Mouse (Mus musculus) forebrain, embryonic 12.5 days (tissue): ENCODE results near the gene Rbm20. TPM values are rescaled to one million over a fixed set of nuclear protein-coding genes. Genes with fewer than 3 reads are reported as not detected.

Source experiments
- ATAC-seq: fragments of 200-750 bp; cut with Nextera tagmentation; 2 replicates; pipeline ENCODE4 v1.8.0; 2017; ENCODE audit warnings: moderate TSS enrichment; ENCODE audit not compliant: low FRiP score
- H3K27ac ChIP-seq: fragments of 300-500 bp; sonication (generic); 2 replicates; pipeline ENCODE4 v1.5.1; 2016; ENCODE audit warnings: mild to moderate bottlenecking
- H3K27me3 ChIP-seq: fragments of 300-500 bp; sonication (generic); 2 replicates; pipeline ENCODE4 v1.6.1; 2016; ENCODE audit warnings: mild to moderate bottlenecking
- H3K36me3 ChIP-seq: fragments of 300-500 bp; sonication (generic); replicated peaks from 2 replicates; pipeline ENCODE4 v1.6.1; 2016; ENCODE audit warnings: mild to moderate bottlenecking
- H3K4me1 ChIP-seq: fragments of 300-500 bp; sonication (generic); 2 replicates; pipeline ENCODE4 v1.6.1; 2016
- H3K4me2 ChIP-seq: fragments of 300-500 bp; sonication (generic); 2 replicates; pipeline ENCODE4 v1.6.1; 2016; ENCODE audit warnings: mild to moderate bottlenecking, moderate library complexity
- H3K4me3 ChIP-seq: fragments of 300-500 bp; sonication (generic); replicated peaks from 2 replicates; pipeline ENCODE4 v1.5.1; 2016; ENCODE audit warnings: mild to moderate bottlenecking
- H3K9ac ChIP-seq: fragments of 300-500 bp; sonication (generic); 2 replicates; pipeline ENCODE4 v1.6.1; 2016; ENCODE audit warnings: mild to moderate bottlenecking
- H3K9me3 ChIP-seq: fragments of 300-500 bp; sonication (generic); 2 replicates; pipeline ENCODE4 v1.6.1; 2016
- WGBS: fragments of 180-500 bp; shearing (Covaris S2); methylation state at CpG from one replicate; pipeline ENCODE4 v1.1.7; 2016; 5-methylcytosine and 5-hydroxymethylcytosine counted together
- polyA plus RNA-seq: library from polyadenylated mRNA; unstranded; fragments of >200 nt; fragmentation: Nextera tagmentation; extraction: Ambion mirVana; gene quantifications from 2 replicates; pipeline ENCODE4 v1.2.1, GENCODE M21; 2016

The Rbm20 gene
- polyA plus RNA-seq, 1 experiment from 2014 or later: 7.2 TPM

- Histone ChIP-seq H3K4me3 (no peak overlapping the region), H3K36me3 (no peaks in the 10 kb centered on the region), H3K9me3 (no peaks in the 10 kb centered on the region), H3K4me2 (no peak overlapping the region), H3K27me3 (no peaks in the 10 kb centered on the region), H3K27ac (no peak overlapping the region), H3K9ac (no peak overlapping the region), H3K4me1 (no peaks in the 10 kb centered on the region; the same call in 1 of the 2 replicates)
- no peak for ATAC-seq
- 76% methylated on average over 6 of the region's 6 CpGs for WGBS
Measured at GRCm38 (mm10) chr19:53875246-53875645, 198.1 kb downstream of the Rbm20 start.

- Histone ChIP-seq H3K4me1 (no peaks in the 10 kb centered on the region; the same call in 1 of the 2 replicates), H3K9ac (no peak overlapping the region), H3K27me3 (no peaks in the 10 kb centered on the region), H3K9me3 (no peaks in the 10 kb centered on the region), H3K27ac (no peak overlapping the region), H3K4me2 (no peak overlapping the region), H3K4me3 (no peak overlapping the region), H3K36me3 (no peaks in the 10 kb centered on the region)
- no peak for ATAC-seq
- WGBS: 100% methylated on average over 1 of the region's 1 CpGs
Measured at GRCm38 (mm10) chr19:53877779-53878178, 200.7 kb downstream of the Rbm20 start.

- Histone ChIP-seq H3K27me3 (no peaks in the 10 kb centered on the region), H3K27ac (no peak overlapping the region), H3K4me2 (no peak overlapping the region), H3K4me3 (no peak overlapping the region), H3K9ac (no peak overlapping the region), H3K9me3 (no peaks in the 10 kb centered on the region), H3K36me3 (no peaks in the 10 kb centered on the region), H3K4me1 (peaks cover 3% of the 10 kb centered on the region)
- ATAC-seq: no peak
- WGBS: 73% methylated on average over 1 of the region's 1 CpGs
Measured at GRCm38 (mm10) chr19:53880460-53880859, 203.4 kb downstream of the Rbm20 start.

GRCm38 (mm10) chr19:53881786-53882185 is 204.7 kb downstream of the Rbm20 start:
- Histone ChIP-seq H3K9me3 (no peaks in the 10 kb centered on the region), H3K4me2 (no peak overlapping the region), H3K9ac (no peak overlapping the region), H3K27ac (no peak overlapping the region), H3K36me3 (no peaks in the 10 kb centered on the region), H3K4me1 (peaks cover 6% of the 10 kb centered on the region), H3K27me3 (no peaks in the 10 kb centered on the region), H3K4me3 (no peak overlapping the region)
- ATAC-seq: no peak
- 74% methylated on average over 5 of the region's 5 CpGs for WGBS

GRCm38 (mm10) chr19:53885450-53885849 is 208.3 kb downstream of the Rbm20 start:
- Histone ChIP-seq H3K27me3 (no peaks in the 10 kb centered on the region), H3K27ac (0 out of 2 replicates have a peak overlapping the region, but pooled peaks have one; percentile 32), H3K4me2 (no peak overlapping the region), H3K4me1 (peaks cover 6% of the 10 kb centered on the region), H3K4me3 (no peak overlapping the region), H3K9ac (no peak overlapping the region), H3K36me3 (no peaks in the 10 kb centered on the region), H3K9me3 (no peaks in the 10 kb centered on the region)
- 12% methylated on average over 10 of the region's 10 CpGs for WGBS
- peak; percentile 64; the same call in 1 of the 2 replicates for ATAC-seq

GRCm38 (mm10) chr19:53886576-53887370 is 209.7 kb downstream of the Rbm20 start:
- Histone ChIP-seq H3K9me3 (no peaks in the 10 kb centered on the region), H3K27ac (no peak overlapping the region)
- 90% methylated on average over 10 of the region's 10 CpGs for WGBS

GRCm38 (mm10) chr19:53887822-53888221 is 210.7 kb downstream of the Rbm20 start:
- Histone ChIP-seq H3K9ac (no peak overlapping the region), H3K9me3 (no peaks in the 10 kb centered on the region), H3K36me3 (no peaks in the 10 kb centered on the region), H3K4me1 (peaks cover 7% of the 10 kb centered on the region), H3K27me3 (no peaks in the 10 kb centered on the region), H3K4me3 (no peak overlapping the region), H3K4me2 (no peak overlapping the region), H3K27ac (no peak overlapping the region)
- no peak for ATAC-seq
- WGBS: 92% methylated on average over 3 of the region's 3 CpGs

More at GRCm38 (mm10) chr19:53886576-53887370, 209.7 kb downstream of the Rbm20 start:
- H3K36me3 ChIP-seq: no peaks in the 10 kb centered on the region
- H3K4me1 ChIP-seq: peaks cover 6% of the 10 kb centered on the region
- H3K4me2 ChIP-seq: no peak overlapping the region
- no peak for ATAC-seq
- no peak overlapping the region for H3K4me3 ChIP-seq
- no peak overlapping the region for H3K9ac ChIP-seq
- no peaks in the 10 kb centered on the region for H3K27me3 ChIP-seq

GRCm38 (mm10) chr19:53888331-53888730 is 211.2 kb downstream of the Rbm20 start:
- Histone ChIP-seq H3K4me2 (no peak overlapping the region), H3K27ac (no peak overlapping the region), H3K4me3 (no peak overlapping the region), H3K9ac (no peak overlapping the region), H3K4me1 (peaks cover 9% of the 10 kb centered on the region), H3K27me3 (no peaks in the 10 kb centered on the region), H3K9me3 (no peaks in the 10 kb centered on the region), H3K36me3 (no peaks in the 10 kb centered on the region)
- WGBS: 83% methylated on average over 9 of the region's 9 CpGs
- ATAC-seq: no peak

- no peak overlapping the region for H3K4me3 ChIP-seq
- no peak for ATAC-seq
- H3K27me3 ChIP-seq: no peaks in the 10 kb centered on the region
Measured at GRCm38 (mm10) chr19:53889555-53889954, 212.4 kb downstream of the Rbm20 start.

GRCm38 (mm10) chr19:53890274-53890673 is 213.2 kb downstream of the Rbm20 start:
- H3K27me3 ChIP-seq: no peaks in the 10 kb centered on the region
- no peak overlapping the region for H3K9ac ChIP-seq
- 56% methylated on average over 5 of the region's 5 CpGs for WGBS
- H3K36me3 ChIP-seq: no peaks in the 10 kb centered on the region
- no peak overlapping the region for H3K4me3 ChIP-seq
- no peak overlapping the region for H3K4me2 ChIP-seq
- peaks cover 8% of the 10 kb centered on the region for H3K4me1 ChIP-seq
- no peak for ATAC-seq
- no peak overlapping the region for H3K27ac ChIP-seq
- H3K9me3 ChIP-seq: no peaks in the 10 kb centered on the region

More at GRCm38 (mm10) chr19:53889555-53889954, 212.4 kb downstream of the Rbm20 start:
- Histone ChIP-seq H3K36me3 (no peaks in the 10 kb centered on the region), H3K9ac (no peak overlapping the region), H3K4me1 (peaks cover 9% of the 10 kb centered on the region), H3K9me3 (no peaks in the 10 kb centered on the region), H3K4me2 (no peak overlapping the region), H3K27ac (no peak overlapping the region)
- WGBS: 83% methylated on average over 5 of the region's 5 CpGs

- no peak for ATAC-seq
- H3K27ac ChIP-seq: no peak overlapping the region
- H3K4me2 ChIP-seq: no peak overlapping the region
- H3K9me3 ChIP-seq: no peaks in the 10 kb centered on the region
- WGBS: 75% methylated on average over 5 of the region's 5 CpGs
- peaks cover 3% of the 10 kb centered on the region for H3K4me1 ChIP-seq
- H3K36me3 ChIP-seq: no peaks in the 10 kb centered on the region
- H3K27me3 ChIP-seq: no peaks in the 10 kb centered on the region
- no peak overlapping the region for H3K4me3 ChIP-seq
- H3K9ac ChIP-seq: no peak overlapping the region
Measured at GRCm38 (mm10) chr19:53890781-53891251, 213.7 kb downstream of the Rbm20 start.

GRCm38 (mm10) chr19:53891569-53891968 is 214.5 kb downstream of the Rbm20 start:
- Histone ChIP-seq H3K27me3 (no peaks in the 10 kb centered on the region), H3K27ac (no peak overlapping the region), H3K36me3 (no peaks in the 10 kb centered on the region), H3K9me3 (no peaks in the 10 kb centered on the region), H3K4me1 (peaks cover 2% of the 10 kb centered on the region), H3K4me2 (no peak overlapping the region), H3K9ac (no peak overlapping the region), H3K4me3 (no peak overlapping the region)
- WGBS: 95% methylated on average over 2 of the region's 2 CpGs
- ATAC-seq: no peak

GRCm38 (mm10) chr19:53892061-53892460 is 215.0 kb downstream of the Rbm20 start, which contains the start of gene Pdcd4:
Gene Pdcd4, plus strand, starts transcription at chr19:53892231.
- Histone ChIP-seq H3K36me3 (no peaks in the 10 kb centered on the region), H3K27ac (no peak within 1 kb of the TSS), H3K4me1 (peaks cover 2% of the 10 kb centered on the region), H3K4me2 (no peak within 1 kb of the TSS), H3K4me3 (no peak within 1 kb of the TSS), H3K27me3 (no peaks in the 10 kb centered on the region), H3K9me3 (no peaks in the 10 kb centered on the region), H3K9ac (no peak within 1 kb of the TSS)
- 49% methylated on average over 3 of the region's 3 CpGs for WGBS
- no peak for ATAC-seq
